Mouse (Mus musculus): ENCODE measurements around the gene Fancd2os.

DNA sequence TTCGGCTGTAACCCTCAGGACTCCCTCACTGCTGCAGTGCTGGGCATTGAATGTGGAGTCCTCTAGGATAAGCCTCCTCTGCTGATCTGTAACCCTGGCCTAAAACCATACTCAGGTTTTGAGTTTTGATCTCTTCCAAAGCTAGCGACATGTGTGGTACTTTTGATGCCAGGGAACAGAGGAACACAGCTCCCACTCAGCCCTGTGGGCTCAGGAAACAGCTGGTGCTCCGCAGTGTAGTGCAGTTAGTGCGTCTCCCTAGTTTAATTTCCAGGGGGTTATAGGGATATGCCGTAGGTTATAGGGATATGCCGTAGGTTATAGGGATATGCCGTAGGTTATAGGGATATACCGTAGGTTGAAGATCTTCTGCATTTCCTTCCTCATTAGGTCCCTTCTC, 14.5 kb upstream of the Fancd2os start:
- TF ChIP-seq ZNF384 (IDR thresholded peaks at IDR 0.05; ENCODE audit: low read depth, low read length) (no peak), MAFK (IDR thresholded peaks at IDR 0.05; ENCODE audit: insufficient read depth, low read depth, low read length) (no peak), ZC3H11A (IDR thresholded peaks at IDR 0.05; ENCODE audit: borderline replicate concordance, low read depth, low read length) (no peak)

All from ES-E14 (cell line).